Mouse (Mus musculus) embryonic fibroblast, embryonic 13.5 days (primary cell): ENCODE measurements around the gene Nfix. TPM values are rescaled to one million over a fixed set of nuclear protein-coding genes. Genes with fewer than 3 reads are reported as not detected.

Experiments used
- H3K27ac ChIP-seq: 2 replicates; pipeline ENCODE4 v1.5.1; 2012; ENCODE audit warnings: low read length, control low read depth, inconsistent platforms; ENCODE audit not compliant: insufficient read depth
- H3K4me1 ChIP-seq: 2 replicates; pipeline ENCODE4 v1.6.1; 2011; ENCODE audit warnings: low read length; ENCODE audit not compliant: control insufficient read depth, insufficient read depth
- H3K4me3 ChIP-seq: 2 replicates; pipeline ENCODE4 v1.5.1; 2011; ENCODE audit warnings: mild to moderate bottlenecking, control low read depth, low read length; ENCODE audit not compliant: insufficient read depth
- CTCF ChIP-seq: IDR thresholded peaks from 2 replicates; pipeline ENCODE4 v1.5.1; 2011; ENCODE audit warnings: mild to moderate bottlenecking, control low read depth, low read length, moderate library complexity, borderline replicate concordance; ENCODE audit not compliant: insufficient read depth
- POLR2A ChIP-seq: IDR thresholded peaks from 2 replicates; pipeline ENCODE4 v1.6.1; 2011; ENCODE audit warnings: low read depth, mild to moderate bottlenecking, control low read depth, low read length, moderate library complexity
- polyA plus RNA-seq: library from polyadenylated mRNA; stranded (reverse); fragments of >200 nt; gene quantifications from 2 replicates; pipeline ENCODE4 v1.2.4, GENCODE M21; 2011; ENCODE audit warnings: low read depth; ENCODE audit not compliant: missing spikeins, insufficient read length

Gene Nfix
- polyA plus RNA-seq, 1 experiment = 236 TPM

DNA sequence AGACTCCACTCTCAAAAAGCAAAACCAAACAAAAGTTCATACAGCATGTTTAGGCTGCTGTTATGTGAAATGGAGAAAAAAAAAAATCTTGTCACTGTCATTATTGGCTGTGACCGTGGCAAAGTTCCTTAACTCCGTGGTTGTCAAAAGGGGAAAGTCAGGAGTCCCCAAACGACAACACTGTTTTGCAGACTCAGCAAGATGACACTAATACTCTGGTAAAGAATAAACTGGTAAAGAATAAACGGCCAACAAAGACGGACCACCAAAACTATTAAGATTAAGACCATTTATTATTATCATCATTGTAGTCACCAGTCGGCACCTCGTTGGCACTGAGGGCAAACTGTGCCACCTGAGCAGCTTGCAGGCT is 39.7 kb upstream of the Nfix start:
- H3K4me1 ChIP-seq = no peaks in the 10 kb centered on the region; the same call in none of the 2 replicates

DNA sequence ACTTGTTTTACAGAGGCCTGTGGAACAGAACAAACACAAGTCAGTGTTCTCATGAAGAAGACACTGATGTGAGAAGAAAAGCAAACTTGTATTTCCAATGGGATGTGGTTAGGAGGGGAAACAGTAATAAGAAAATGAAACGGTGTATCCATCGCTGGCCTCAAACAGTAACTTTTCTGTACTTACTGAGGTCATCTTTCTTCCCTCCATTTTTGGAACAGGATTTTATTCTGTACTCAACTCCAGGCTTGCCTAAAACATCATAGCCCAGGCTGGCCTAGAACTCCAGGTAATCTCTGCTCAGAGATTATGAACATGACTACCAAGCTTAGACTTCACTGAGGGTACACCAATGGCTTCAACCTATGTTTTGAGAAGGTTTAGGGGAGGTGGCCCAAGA is 39.3 kb upstream of the Nfix start:
- no peaks in the 10 kb centered on the region; the same call in 1 of the 2 replicates for H3K4me1 ChIP-seq
- no peak for TF ChIP-seq POLR2A
- no peak for TF ChIP-seq CTCF
- peak overlapping the region; percentile 64; the same call in 1 of the 2 replicates for H3K27ac ChIP-seq

More for the DNA sequence above, 39.7 kb upstream of the Nfix start:
- Histone ChIP-seq H3K27ac (peak overlapping the region; percentile 64), H3K4me3 (peak overlapping the region; percentile 77)
- no peak for TF ChIP-seq CTCF
- TF ChIP-seq POLR2A = no peak; the same call in 1 of the 2 replicates

DNA sequence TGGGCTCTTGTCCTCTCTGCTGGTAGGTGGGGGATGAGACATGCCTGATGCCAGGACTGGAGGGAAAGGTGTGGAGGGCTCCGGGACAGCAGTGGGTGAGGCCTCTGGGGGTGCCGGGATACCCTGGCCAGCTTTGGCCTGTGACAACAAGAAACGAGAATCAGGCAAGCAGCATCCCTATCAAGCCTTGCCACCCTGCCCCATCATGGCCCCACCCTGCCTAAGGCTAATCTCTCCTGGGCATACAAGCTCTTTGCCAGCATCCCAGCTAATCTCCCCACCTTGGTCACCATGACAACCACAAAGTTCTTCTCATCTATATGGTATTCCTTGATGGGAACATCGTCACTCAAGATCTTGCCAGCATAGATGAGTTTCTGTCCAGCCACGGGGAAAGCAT is 38.4 kb upstream of the Nfix start:
- TF ChIP-seq CTCF (no peak), POLR2A (no peak)
- Histone ChIP-seq H3K4me3 (no peak overlapping the region), H3K4me1 (no peaks in the 10 kb centered on the region; the same call in 1 of the 2 replicates), H3K27ac (no peak overlapping the region)

More for the DNA sequence above, 39.3 kb upstream of the Nfix start:
- H3K4me3 ChIP-seq = peak overlapping the region; percentile 77

DNA sequence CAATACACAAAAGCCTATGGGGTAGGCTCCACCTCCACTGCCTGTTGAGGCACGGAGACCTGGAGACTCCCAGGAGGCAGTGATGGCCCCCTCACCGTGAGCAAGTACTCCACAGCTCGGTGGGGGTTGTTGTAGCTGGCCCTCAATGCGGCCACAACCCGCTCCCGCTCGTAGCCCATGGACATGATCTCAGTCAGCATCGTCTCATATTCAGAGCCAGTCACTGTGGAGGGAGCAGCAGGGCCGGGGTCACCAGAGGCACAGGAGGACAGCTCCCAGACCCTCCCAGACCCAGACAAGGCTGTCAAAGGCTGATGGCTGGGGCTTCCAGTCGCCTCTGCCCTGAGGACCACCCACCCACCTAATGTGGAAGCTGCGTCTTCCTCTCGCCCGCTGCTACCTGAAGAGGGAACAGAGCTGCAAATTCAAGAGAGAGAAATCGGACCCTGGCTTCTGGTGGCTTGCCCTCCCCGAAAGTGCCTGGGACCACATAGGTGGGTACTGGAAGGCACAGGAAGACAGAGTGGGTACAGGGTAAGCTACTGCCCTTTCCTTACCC is 37.8 kb upstream of the Nfix start:
- H3K4me3 ChIP-seq = no peak overlapping the region
- no peak overlapping the region for H3K27ac ChIP-seq
- no peaks in the 10 kb centered on the region; the same call in 1 of the 2 replicates for H3K4me1 ChIP-seq
- TF ChIP-seq CTCF (no peak), POLR2A (0 out of 2 replicates have a peak, but pooled peaks have one; percentile 11)

DNA sequence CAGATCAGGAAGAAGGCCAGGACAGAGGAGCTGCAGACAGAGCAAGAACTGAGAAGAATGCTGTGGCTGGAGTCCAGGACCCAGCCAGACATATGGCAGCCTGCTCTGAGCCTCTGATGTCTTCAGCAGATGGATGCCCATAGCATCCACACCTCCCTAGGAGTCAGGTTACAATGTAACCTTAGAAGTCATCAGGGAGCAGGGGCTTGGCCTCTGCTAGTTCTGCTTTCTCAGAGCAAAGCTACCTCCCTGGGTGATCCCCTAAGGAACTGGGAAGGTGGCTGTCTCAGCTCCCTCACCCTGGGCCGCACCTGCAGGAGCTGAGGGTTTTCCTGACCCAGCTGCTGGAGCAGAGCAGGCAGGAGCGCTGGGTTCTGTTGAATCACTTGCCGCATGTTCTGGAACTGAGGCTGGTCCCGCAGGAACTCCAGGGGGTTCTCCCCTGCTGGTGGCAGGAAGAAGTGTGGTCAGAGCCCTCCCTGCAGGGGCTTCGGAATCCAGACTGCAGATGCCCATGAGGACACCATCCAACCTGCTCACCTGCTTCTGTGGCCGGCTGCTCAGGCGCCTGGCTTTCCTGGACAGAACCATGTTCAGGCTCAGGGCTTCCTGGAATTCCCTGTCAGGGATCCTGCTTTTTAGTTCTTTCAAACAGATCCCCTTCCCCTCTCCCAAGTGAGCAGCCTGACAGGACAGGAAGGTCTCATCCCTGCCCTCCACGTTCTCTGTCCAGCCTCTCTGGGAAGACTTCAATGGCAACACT is 37.2 kb upstream of the Nfix start:
- Histone ChIP-seq H3K4me1 (no peaks in the 10 kb centered on the region; the same call in 1 of the 2 replicates), H3K27ac (no peak overlapping the region), H3K4me3 (no peak overlapping the region)
- TF ChIP-seq POLR2A = no peak
- no peak for TF ChIP-seq CTCF

DNA sequence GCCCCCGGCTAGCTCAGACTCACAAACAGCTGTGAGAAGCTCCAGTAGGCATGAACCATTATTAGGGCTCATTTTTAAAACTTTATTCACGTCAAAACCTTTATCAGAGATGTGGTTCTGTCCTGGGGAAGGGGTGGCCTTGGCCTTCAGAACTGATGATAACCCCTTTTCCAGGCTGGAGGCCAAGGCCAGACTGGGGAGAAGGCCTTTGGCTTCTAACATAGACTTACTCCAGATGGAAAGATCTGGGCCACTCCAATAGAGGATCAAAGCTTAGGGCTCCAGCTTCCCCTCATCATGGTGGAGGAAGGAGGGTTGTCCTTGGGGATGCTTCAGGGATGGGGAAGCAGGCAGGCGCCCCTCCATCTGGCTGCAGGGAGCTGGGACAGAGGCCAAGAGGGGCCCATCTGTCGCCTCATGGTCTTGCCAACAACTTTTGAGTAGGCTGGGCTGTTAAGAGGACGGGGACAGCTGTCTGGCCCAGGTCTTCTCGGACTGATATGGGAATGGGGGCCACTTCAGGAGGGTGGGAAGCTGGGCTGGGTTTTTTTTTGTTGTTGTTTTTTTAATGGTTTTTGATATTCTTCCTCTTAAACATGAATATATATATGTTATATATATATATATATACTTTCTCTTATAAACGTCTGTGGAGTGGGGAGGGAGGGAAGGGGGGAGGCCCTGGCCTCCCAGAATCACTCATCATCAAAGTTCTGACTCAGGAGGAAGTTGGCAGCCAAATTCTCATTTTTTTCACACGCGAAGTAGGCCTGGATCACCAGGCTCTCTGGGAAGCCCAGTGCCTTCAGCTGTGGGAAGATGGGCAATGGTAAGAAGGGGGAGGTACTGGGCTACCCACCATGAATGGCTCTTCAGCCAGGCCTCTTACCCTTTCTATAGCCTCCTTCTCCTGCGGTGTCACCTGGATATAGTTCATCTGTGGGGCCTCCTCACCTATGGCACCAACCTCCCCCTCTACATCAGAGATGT is 35.0 kb upstream of the Nfix start:
- Histone ChIP-seq H3K4me1 (no peaks in the 10 kb centered on the region; the same call in 1 of the 2 replicates), H3K4me3 (no peak overlapping the region), H3K27ac (no peak overlapping the region)
- TF ChIP-seq CTCF = no peak
- TF ChIP-seq POLR2A = no peak

DNA sequence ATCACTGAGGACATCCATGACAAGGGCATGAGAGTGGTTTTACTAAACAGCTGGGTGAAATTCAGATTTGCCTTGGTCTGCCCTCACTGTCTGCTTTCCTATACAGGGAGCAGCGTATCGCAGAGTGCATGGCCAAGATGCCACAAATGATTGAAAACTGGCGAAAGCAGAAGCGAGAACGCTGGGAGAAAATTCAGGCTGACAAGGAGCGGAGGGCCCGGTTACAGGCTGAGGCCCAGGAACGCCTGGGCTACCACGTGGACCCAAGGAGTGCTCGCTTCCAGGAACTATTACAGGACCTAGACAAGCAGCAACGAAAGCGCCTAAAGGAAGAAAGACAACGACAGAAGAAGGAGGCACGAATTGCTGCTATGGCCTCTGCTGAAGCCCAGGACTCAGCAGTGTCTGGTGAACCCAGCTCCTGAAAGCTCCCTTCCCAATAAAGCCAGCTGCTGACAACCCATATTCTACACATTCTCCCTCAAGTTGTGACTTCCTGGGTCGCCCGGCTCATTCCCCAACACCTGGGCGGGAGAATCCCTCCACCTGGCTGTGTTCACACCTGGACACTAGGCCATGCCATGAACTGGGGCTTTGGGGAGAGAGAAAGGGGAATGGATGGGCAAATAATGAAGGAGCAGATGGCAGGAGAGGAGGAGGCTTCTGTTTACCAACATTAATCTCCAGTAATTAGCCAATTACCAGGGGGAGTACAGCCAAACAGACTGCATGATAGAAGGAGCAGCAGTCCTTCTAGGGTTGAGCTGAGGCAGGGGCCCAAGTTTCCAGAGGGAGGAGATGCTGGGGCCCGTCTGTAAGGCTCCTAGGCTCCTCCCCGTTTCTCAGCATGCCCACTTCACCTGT is 34.1 kb upstream of the Nfix start:
- H3K27ac ChIP-seq = no peak overlapping the region
- no peak overlapping the region for H3K4me3 ChIP-seq
- no peak for TF ChIP-seq CTCF
- no peaks in the 10 kb centered on the region; the same call in 1 of the 2 replicates for H3K4me1 ChIP-seq

DNA sequence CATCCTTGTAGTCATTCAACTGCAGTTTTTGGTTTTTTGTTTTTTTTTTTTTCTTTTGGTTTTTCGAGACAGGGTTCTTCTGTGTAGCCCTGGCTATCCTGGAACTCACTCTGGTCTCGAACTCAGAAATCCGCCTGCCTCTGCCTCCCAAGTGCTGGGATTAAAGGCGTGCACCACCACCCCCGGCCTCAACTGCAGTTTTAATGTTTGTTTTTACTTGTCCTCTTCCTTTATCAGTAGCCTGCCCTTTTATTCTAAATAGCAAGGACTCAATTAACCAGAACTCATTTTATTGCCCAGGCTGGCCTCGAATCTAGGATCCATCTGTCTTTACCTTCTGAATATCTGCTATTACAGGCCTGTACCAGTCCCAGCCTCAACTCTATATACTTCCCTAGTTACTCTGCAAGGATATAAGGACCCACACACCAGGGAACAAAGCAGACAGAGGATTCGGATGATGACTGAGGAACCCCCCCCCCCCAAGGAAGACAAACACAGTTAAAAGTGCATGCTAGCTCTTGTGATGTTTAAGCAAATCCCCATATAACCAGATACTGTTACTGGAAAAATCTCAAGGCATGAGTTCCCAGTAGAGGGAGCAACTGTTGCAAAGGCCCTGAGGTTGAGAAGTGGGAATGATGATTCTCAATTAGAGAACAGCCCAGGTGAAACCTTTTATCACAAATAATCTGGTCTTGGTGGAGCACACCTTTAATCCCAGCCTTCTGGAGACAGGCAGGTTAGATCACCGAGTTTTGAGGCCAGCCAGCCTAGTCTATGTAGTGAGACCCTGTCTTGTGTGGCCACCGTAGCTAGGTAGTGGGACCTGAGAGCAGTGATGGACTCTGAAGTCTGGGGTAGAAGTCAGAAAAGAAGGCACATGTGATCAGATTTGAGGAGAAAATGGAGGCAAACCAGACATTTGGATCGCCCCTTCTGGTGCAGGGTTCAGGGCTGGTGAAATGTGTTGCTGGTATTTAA is 32.9 kb upstream of the Nfix start:
- Histone ChIP-seq H3K27ac (peak overlapping the region; percentile 59), H3K4me1 (no peaks in the 10 kb centered on the region; the same call in 1 of the 2 replicates), H3K4me3 (peak overlapping the region; percentile 91)
- no peak for TF ChIP-seq CTCF
- no peak; the same call in 1 of the 2 replicates for TF ChIP-seq POLR2A
